Mouse (Mus musculus): ENCODE data around the gene Aldh1a3. TPM values are rescaled to one million over a fixed set of nuclear protein-coding genes. Genes with fewer than 3 reads are reported as not detected.

Gene Aldh1a3
- polyA plus RNA-seq (2015; fragmentation: Nextera tagmentation; extraction: Ambion mirVana), result 7.7 and 9.6 TPM in 2 replicates

DNA sequence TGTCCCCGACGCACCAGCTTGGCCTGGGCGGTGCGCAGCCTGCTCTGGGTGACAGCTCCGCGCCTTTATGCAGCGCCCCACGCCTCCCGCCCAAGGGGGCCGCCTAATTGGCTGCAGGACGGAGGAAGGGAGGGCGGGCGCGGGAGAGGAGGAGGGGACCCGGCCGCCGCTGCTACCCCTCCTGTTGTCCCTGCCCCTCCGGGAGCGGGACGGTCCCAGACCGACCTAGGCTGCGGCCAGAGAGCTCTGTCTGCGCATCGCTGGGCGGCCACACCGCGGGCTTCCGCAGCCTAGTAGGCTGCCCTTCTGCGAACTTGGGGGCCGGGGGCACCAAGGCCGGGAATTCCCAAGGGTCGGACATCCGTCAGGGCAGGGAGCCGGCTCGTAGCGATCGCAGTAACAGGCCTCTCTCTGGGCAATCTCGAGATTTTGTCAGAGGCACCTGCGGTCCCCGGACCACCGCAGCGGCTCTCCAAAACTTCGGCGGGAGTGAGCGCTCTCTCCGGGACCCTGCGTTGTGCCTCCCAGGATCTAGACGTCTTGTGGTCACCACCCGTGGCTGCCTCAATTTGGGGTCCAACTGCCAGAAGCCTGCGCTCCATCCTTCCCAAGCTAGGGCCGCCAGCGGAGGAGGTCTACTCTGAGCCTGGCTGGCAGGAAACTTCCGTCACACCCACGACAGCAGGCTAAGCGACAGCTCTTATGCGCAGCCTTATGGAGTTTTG is at the start of gene Aldh1a3:
Gene Aldh1a3 (minus strand): TSS at position 81 of the 725 bp plus-strand sequence.
- ATAC-seq (ENCODE audit: low FRiP score, low TSS enrichment) (peak; percentile 70), DNase-seq (ENCODE audit: low spot score) (peak; percentile 58)
- Histone ChIP-seq H3K9ac (ENCODE audit: low read length) (peak within 1 kb of the TSS; percentile 51), H3K4me1 (replicated peaks; ENCODE audit: control insufficient read depth, insufficient read depth) (no peaks in the 10 kb centered on the region), H3K4me3 (ENCODE audit: low read depth, low read length) (peak within 1 kb of the TSS; percentile 51), H3K4me2 (replicated peaks; ENCODE audit: low read depth) (peak within 1 kb of the TSS; percentile 93), H3K36me3 (ENCODE audit: control insufficient read depth, insufficient read depth, low read length) (no peaks in the 10 kb centered on the region), H3K27me3 (ENCODE audit: control insufficient read depth, insufficient read depth, low read length) (no peaks in the 10 kb centered on the region; the same call in 1 of the 2 replicates), H3K27ac (replicated peaks) (peak within 1 kb of the TSS; percentile 56; the same call in 1 of the 2 replicates), H3K9me3 (ENCODE audit: control insufficient read depth, low read length) (no peaks in the 10 kb centered on the region)
- WGBS, result under 1% methylated on average over 54 of the region's 56 CpGs
- TF ChIP-seq CTCF (IDR thresholded peaks at IDR 0.05; ENCODE audit: low read depth) (no peak), EP300 (optimal IDR thresholded peaks at IDR 0.05) (no peak)

DNA sequence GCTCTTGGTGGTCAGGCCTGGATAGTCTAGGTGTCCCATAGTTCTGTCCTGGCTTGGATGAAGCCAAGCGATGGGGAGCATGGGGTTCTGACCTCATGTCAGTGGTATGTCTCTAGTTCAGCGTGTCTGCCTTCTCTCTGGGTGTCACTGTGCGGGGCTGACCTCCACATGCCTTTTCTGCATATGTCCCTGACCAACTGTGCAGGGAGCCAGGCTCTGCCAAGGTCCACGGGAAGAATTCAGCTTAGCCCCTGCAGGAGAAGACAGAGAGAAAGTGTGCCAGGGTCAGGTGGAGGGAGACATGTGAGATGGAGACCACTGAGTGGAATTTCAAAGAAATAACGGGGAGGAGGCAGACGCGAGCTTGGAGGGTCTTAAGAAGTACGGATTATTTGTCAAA is 49.0 kb upstream of the Aldh1a3 start:
- Histone ChIP-seq H3K9ac (ENCODE audit: low read length) (no peak overlapping the region), H3K36me3 (ENCODE audit: control insufficient read depth, insufficient read depth, low read length) (no peaks in the 10 kb centered on the region), H3K9me3 (ENCODE audit: control insufficient read depth, low read length) (no peaks in the 10 kb centered on the region), H3K27ac (replicated peaks) (no peak overlapping the region), H3K4me1 (replicated peaks; ENCODE audit: control insufficient read depth, insufficient read depth) (no peaks in the 10 kb centered on the region), H3K27me3 (ENCODE audit: control insufficient read depth, insufficient read depth, low read length) (no peaks in the 10 kb centered on the region), H3K4me2 (replicated peaks; ENCODE audit: low read depth) (no peak overlapping the region), H3K4me3 (ENCODE audit: low read depth, low read length) (no peak overlapping the region)
- TF ChIP-seq CTCF (IDR thresholded peaks at IDR 0.05; ENCODE audit: low read depth) (no peak), EP300 (optimal IDR thresholded peaks at IDR 0.05) (no peak)
- DNase-seq (ENCODE audit: low spot score), result no peak
- no peak for ATAC-seq (ENCODE audit: low FRiP score, low TSS enrichment)
- WGBS, result 57% methylated on average over 8 of the region's 8 CpGs

DNA sequence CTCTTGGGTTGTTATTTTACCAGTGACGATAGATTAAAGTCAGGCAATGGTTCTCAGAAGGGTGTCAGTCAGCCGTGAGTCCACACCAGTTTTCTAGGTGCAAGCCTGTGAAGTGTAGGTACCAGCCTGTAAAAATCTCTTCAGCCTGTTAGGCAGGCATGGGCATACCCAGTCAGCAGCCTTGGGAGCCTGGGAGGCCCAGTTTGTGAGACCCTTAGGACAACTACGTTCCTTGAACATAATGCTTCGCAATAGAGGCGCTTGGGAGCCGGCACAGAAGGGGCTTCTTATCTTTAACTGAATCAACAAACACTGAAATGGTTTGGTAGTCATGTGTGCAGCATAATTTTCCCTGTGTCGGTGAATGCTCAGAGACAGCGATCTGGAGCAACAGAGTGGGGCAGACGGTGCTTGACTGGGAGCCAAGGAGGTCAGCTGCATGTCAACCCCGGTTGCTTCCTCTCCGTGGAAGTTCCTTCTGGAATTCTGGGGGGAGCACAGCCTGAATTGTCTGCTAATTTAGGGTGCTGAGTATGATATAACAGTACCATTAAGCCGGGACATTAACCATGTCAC is 44.4 kb upstream of the Aldh1a3 start:
- Histone ChIP-seq H3K4me1 (replicated peaks; ENCODE audit: control insufficient read depth, insufficient read depth) (no peaks in the 10 kb centered on the region), H3K4me2 (replicated peaks; ENCODE audit: low read depth) (no peak overlapping the region), H3K9ac (ENCODE audit: low read length) (no peak overlapping the region), H3K27me3 (ENCODE audit: control insufficient read depth, insufficient read depth, low read length) (no peaks in the 10 kb centered on the region), H3K9me3 (ENCODE audit: control insufficient read depth, low read length) (no peaks in the 10 kb centered on the region), H3K27ac (replicated peaks) (no peak overlapping the region), H3K36me3 (ENCODE audit: control insufficient read depth, insufficient read depth, low read length) (no peaks in the 10 kb centered on the region), H3K4me3 (ENCODE audit: low read depth, low read length) (no peak overlapping the region)
- 44% methylated on average over 12 of the region's 12 CpGs for WGBS
- TF ChIP-seq EP300 (optimal IDR thresholded peaks at IDR 0.05), result no peak
- no peak for TF ChIP-seq CTCF (IDR thresholded peaks at IDR 0.05; ENCODE audit: low read depth)
- ATAC-seq (ENCODE audit: low FRiP score, low TSS enrichment), result no peak
- DNase-seq (ENCODE audit: low spot score), result no peak

DNA sequence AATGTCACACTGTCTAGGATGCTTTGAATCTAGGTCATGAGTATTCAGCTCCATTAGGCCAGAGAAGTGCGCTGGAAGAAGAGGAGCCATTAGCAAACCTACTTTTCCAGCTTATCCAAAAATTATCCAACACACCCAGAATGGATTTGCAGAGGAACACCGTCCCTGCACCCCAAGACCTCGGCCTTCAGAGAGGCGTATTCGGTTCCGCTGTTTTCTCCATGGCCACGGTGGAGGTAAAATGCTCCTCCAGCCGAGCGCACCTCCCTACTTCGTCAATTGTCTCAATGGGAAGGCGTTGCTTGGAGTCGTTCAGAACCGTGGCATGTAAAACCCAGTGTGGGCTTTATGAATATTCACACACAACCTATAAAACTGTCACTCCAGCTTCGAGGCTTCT is 39.3 kb upstream of the Aldh1a3 start:
- DNase-seq (ENCODE audit: low spot score), result no peak
- Histone ChIP-seq H3K9ac (ENCODE audit: low read length) (no peak overlapping the region), H3K27me3 (ENCODE audit: control insufficient read depth, insufficient read depth, low read length) (no peaks in the 10 kb centered on the region), H3K9me3 (ENCODE audit: control insufficient read depth, low read length) (no peaks in the 10 kb centered on the region), H3K4me3 (ENCODE audit: low read depth, low read length) (no peak overlapping the region), H3K36me3 (ENCODE audit: control insufficient read depth, insufficient read depth, low read length) (no peaks in the 10 kb centered on the region), H3K27ac (replicated peaks) (no peak overlapping the region), H3K4me2 (replicated peaks; ENCODE audit: low read depth) (no peak overlapping the region), H3K4me1 (replicated peaks; ENCODE audit: control insufficient read depth, insufficient read depth) (no peaks in the 10 kb centered on the region)
- WGBS, result 94% methylated on average over 14 of the region's 14 CpGs
- TF ChIP-seq CTCF (IDR thresholded peaks at IDR 0.05; ENCODE audit: low read depth) (no peak), EP300 (optimal IDR thresholded peaks at IDR 0.05) (no peak)
- ATAC-seq (ENCODE audit: low FRiP score, low TSS enrichment), result no peak

DNA sequence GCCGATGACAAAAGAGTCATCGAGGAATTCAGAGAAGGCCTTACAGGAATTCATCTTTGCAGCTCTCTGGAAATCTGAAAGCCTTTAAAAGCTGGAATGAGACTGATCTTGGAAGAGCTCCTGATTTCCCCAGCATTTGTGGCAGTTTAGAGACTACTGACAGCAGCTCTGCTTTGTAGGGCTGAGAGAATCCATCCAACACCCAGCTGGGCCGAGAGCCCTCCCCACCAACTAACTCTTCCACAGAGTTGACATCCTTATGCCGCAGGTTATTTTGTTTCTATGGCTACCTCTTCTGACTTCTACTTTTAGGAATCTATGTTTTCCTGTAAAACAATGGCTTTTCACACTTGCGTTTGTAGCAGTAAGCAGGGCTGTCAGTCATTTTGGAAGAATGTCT is 37.9 kb upstream of the Aldh1a3 start:
- TF ChIP-seq CTCF (IDR thresholded peaks at IDR 0.05; ENCODE audit: low read depth) (no peak), EP300 (optimal IDR thresholded peaks at IDR 0.05) (no peak)

DNA sequence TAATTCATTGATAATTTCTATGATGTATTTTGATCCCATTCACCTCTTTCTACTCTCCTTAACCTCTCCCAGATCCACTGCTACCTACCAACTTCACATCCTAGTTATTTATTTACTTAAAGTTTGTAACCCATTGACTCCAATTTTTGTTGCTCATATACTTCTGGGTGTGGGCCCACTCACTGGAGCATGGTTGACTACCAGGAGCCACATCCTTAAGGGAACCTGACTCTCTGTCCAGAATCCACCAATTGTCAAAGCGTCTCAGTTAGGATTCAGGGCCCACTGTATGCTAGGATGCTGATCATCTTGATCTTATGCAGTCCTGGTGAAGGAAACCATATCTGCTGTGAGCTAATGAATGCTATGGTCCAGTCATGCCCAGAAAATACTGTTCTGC is 35.8 kb upstream of the Aldh1a3 start:
- ATAC-seq (ENCODE audit: low FRiP score, low TSS enrichment) (no peak), DNase-seq (ENCODE audit: low spot score) (no peak)
- no peak overlapping the region for H3K9ac ChIP-seq (ENCODE audit: low read length)
- WGBS, result 92% methylated on average over 1 of the region's 1 CpGs
- TF ChIP-seq EP300 (optimal IDR thresholded peaks at IDR 0.05) (no peak), CTCF (IDR thresholded peaks at IDR 0.05; ENCODE audit: low read depth) (no peak)
- no peaks in the 10 kb centered on the region for H3K27me3 ChIP-seq (ENCODE audit: control insufficient read depth, insufficient read depth, low read length)
- no peaks in the 10 kb centered on the region for H3K9me3 ChIP-seq (ENCODE audit: control insufficient read depth, low read length)
- H3K4me1 ChIP-seq (replicated peaks; ENCODE audit: control insufficient read depth, insufficient read depth), result no peaks in the 10 kb centered on the region
- no peak overlapping the region for H3K4me2 ChIP-seq (replicated peaks; ENCODE audit: low read depth)
- H3K36me3 ChIP-seq (ENCODE audit: control insufficient read depth, insufficient read depth, low read length), result no peaks in the 10 kb centered on the region
- no peak overlapping the region for H3K27ac ChIP-seq (replicated peaks)
- H3K4me3 ChIP-seq (ENCODE audit: low read depth, low read length), result no peak overlapping the region

More for the DNA sequence above, 37.9 kb upstream of the Aldh1a3 start:
- H3K9me3 ChIP-seq (ENCODE audit: control insufficient read depth, low read length), result no peaks in the 10 kb centered on the region
- H3K27me3 ChIP-seq (ENCODE audit: control insufficient read depth, insufficient read depth, low read length), result no peaks in the 10 kb centered on the region
- DNase-seq (ENCODE audit: low spot score), result no peak
- no peak overlapping the region for H3K27ac ChIP-seq (replicated peaks)
- no peak overlapping the region for H3K4me2 ChIP-seq (replicated peaks; ENCODE audit: low read depth)
- no peak overlapping the region for H3K9ac ChIP-seq (ENCODE audit: low read length)
- WGBS, result 78% methylated on average over 5 of the region's 5 CpGs
- ATAC-seq (ENCODE audit: low FRiP score, low TSS enrichment), result no peak
- no peaks in the 10 kb centered on the region for H3K36me3 ChIP-seq (ENCODE audit: control insufficient read depth, insufficient read depth, low read length)
- no peaks in the 10 kb centered on the region for H3K4me1 ChIP-seq (replicated peaks; ENCODE audit: control insufficient read depth, insufficient read depth)
- H3K4me3 ChIP-seq (ENCODE audit: low read depth, low read length), result no peak overlapping the region

All from stomach, postnatal 0 days (tissue).